29 mouse cellular contexts compared by ENCODE assay signal in genomic region chr7:66513411-66513810, GRCm38 (mm10).
"Had no signal": no experiment of that assay in that cellular context is flagged by ENCODE, and none has a peak within 500 bp of the region (broad histone marks: within the 10 kb centered on the region; RNA-seq: fewer than 3 reads in every experiment).

No protein-coding gene starts in this region.

- H3K27me3 ChIP-seq: limb, embryonic 12.5 days; limb, embryonic 13.5 days; limb, embryonic 15.5 days; liver, embryonic 12.5 days; liver, embryonic 13.5 days; liver, embryonic 15.5 days; lung, embryonic 15.5 days; megakaryocyte, embryonic 14.5 days; midbrain, embryonic 12.5 days; midbrain, embryonic 15.5 days; neural tube, embryonic 12.5 days had no signal

- DNase-seq: layer of hippocampus, postnatal 36 days; left cerebral cortex, postnatal 4 days; liver; liver, embryonic 13.5 days; lung, adult 18-20 months; lung, adult 2 months; lung, embryonic 14.5 days; lung, postnatal 10 days; lung, postnatal 14 days; lung, postnatal 36 days; lung, postnatal 4 days had no signal

- H3K4me2 ChIP-seq: limb, embryonic 12.5 days; limb, embryonic 13.5 days; limb, embryonic 15.5 days; liver, embryonic 11.5 days; liver, embryonic 12.5 days; liver, embryonic 13.5 days; liver, embryonic 15.5 days; lung, embryonic 14.5 days; lung, embryonic 15.5 days; midbrain, embryonic 12.5 days; midbrain, embryonic 15.5 days; neural tube, embryonic 12.5 days had no signal

- ATAC-seq: liver, embryonic 12.5 days; lung, postnatal 0 days; midbrain, embryonic 15.5 days; midbrain, embryonic 16.5 days had no signal

- H3K36me3 ChIP-seq: limb, embryonic 10.5 days; limb, embryonic 12.5 days; limb, embryonic 13.5 days; limb, embryonic 15.5 days; liver, embryonic 12.5 days; liver, embryonic 13.5 days; liver, embryonic 15.5 days; lung, embryonic 15.5 days; midbrain, embryonic 12.5 days; midbrain, embryonic 15.5 days; neural tube, embryonic 12.5 days had no signal

- H3K27ac ChIP-seq: left cerebral cortex, adult 2 months; limb, embryonic 10.5 days; limb, embryonic 12.5 days; limb, embryonic 13.5 days; limb, embryonic 15.5 days; liver, embryonic 12.5 days; liver, embryonic 13.5 days; liver, embryonic 14.5 days; liver, embryonic 15.5 days; lung, embryonic 15.5 days; macrophage; midbrain, embryonic 12.5 days; midbrain, embryonic 15.5 days; neural tube, embryonic 12.5 days had no signal

- H3K9me3 ChIP-seq: limb, embryonic 10.5 days; limb, embryonic 15.5 days; liver, embryonic 13.5 days; liver, embryonic 15.5 days; lung, embryonic 15.5 days; neural tube, embryonic 12.5 days had no signal

- H3K4me1 ChIP-seq: limb, embryonic 10.5 days; limb, embryonic 12.5 days; limb, embryonic 15.5 days; liver, embryonic 12.5 days; liver, embryonic 13.5 days; liver, embryonic 15.5 days; lung, embryonic 15.5 days; megakaryocyte, embryonic 14.5 days; midbrain, embryonic 12.5 days; midbrain, embryonic 15.5 days; neural tube, embryonic 12.5 days had no signal

- H3K4me3 ChIP-seq: left cerebral cortex, adult 2 months; limb, embryonic 10.5 days; limb, embryonic 12.5 days; limb, embryonic 13.5 days; limb, embryonic 15.5 days; liver, embryonic 12.5 days; liver, embryonic 13.5 days; liver, embryonic 15.5 days; lung, embryonic 15.5 days; megakaryocyte, embryonic 14.5 days; midbrain, embryonic 12.5 days; midbrain, embryonic 15.5 days; myocyte; neural tube, embryonic 12.5 days had no signal

- H3K9ac ChIP-seq: limb, embryonic 12.5 days; limb, embryonic 13.5 days; limb, embryonic 15.5 days; liver, embryonic 12.5 days; liver, embryonic 13.5 days; liver, embryonic 14.5 days; liver, embryonic 15.5 days; lung, embryonic 14.5 days; lung, embryonic 15.5 days; midbrain, embryonic 12.5 days; midbrain, embryonic 15.5 days; neural tube, embryonic 12.5 days had no signal
